Mouse (Mus musculus): ENCODE data around the gene Pelo.

Gene Pelo

DNA sequence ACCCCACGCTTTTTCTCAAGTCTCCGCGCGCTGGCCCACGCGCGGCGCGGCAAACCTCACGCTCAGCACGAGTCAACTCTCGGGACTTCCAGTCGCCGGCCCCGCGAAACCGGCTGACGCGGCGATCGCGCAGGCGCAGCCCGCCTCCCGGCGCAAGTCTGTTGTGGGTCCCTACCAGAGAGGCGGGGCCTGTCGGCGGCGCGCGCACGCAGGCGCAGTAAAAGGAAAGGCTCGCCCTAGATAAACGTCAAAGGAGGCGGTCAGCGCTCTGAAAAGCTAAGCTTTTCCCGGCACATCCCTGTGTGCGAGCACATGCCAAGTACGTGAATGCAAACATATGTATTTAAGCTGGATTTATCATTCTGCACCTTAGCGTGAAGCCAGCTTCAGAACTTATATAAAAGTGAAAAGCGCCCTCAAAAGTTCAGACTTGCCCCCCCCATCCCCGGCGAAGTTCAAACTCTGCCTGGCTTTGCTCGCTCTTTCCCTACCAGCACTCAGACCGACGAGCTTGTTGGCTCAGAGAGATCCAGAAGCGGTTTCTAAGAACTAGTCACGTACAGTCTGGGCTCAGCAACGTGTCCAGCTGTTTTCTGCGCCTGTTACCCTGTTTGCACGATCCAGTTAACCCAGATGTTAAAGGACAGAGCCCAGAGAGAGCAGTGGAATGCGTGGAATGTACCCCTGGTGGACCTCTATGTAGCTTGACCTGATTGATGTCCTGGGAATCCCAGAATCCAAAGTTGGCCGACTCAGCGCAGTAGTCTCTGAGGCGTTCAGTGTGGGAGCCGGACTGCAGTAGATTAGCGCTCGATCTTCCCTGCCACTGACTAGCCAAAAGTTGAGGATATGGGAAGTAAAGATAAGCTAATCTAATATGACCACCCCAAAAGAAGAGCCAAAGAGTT lies at the start of gene Pelo:
Gene Pelo, minus strand, starts transcription at position 118 of the 908 bp plus-strand sequence.
- DNase-seq = peak; percentile 95

GRCm38 (mm10) chr13:115138513-115138912 lies 48.5 kb upstream of the Pelo start:
- no peak for DNase-seq

DNA sequence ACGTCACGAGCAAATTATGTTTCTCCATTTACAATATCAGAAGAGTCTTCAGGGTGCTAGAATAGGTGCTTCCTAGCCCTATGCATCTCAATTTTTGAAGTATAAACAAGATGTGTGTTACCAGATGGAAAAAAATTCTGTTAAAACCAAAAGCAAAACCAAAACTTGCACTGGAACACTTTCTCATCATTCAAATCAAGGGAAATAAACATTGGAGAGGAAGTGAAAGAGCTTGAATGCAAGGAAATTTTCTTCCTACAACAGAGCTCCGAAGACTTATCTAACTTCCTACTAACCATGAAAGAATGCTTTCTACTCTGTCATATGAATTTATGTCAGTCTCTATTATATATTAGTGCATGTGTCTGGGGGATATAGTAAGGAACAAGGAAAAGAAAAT lies 46.8 kb upstream of the Pelo start:
- no peak for DNase-seq

- no peak for DNase-seq
These were observed 42.4 kb upstream of the Pelo start for GRCm38 (mm10) chr13:115132435-115132834.

DNA sequence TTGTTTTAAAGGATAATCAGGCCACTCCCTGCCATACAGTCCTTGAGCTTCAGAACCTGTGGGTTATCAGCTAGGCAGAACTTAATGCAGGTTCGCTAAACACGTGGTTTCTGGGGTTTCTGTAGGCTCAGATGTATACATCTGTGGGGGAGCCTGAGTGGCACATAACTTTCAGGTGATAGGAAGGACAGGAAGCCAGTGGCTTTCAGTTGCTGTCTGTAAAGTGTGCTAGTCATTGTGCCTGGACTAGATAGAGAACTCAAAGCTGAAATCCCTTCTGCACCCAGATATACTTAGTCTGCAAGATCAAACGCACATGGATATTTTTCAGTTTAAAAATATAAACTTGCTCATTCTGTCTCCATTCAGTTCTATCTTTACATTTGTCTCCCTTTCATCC lies 41.4 kb upstream of the Pelo start:
- no peak for DNase-seq

GRCm38 (mm10) chr13:115130035-115130434 lies 40.0 kb upstream of the Pelo start:
- DNase-seq = no peak

GRCm38 (mm10) chr13:115127826-115128225 lies 37.8 kb upstream of the Pelo start:
- no peak for DNase-seq

DNA sequence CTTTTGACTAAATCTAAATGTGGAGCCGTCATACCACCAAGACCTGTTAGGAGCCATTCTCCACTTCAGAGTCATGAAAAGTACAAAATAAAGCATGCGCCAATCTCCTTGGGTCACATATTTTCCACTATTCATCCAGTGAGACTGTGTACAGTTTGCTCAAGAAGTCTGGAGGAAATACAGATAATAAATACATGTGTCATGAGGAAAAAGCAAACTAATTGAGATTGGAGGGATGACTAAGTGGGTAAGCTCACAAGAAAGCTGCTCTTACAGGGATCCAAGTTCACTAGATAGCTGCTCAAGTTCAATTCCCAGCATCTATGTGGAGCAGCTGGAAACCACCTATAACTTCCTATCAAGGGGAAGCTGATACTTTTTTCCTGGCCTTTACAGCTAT lies 36.5 kb upstream of the Pelo start:
- DNase-seq = no peak

- DNase-seq = no peak
These were observed 35.1 kb upstream of the Pelo start for GRCm38 (mm10) chr13:115125130-115125529.

GRCm38 (mm10) chr13:115124521-115124920 lies 34.5 kb upstream of the Pelo start:
- no peak for DNase-seq

DNA sequence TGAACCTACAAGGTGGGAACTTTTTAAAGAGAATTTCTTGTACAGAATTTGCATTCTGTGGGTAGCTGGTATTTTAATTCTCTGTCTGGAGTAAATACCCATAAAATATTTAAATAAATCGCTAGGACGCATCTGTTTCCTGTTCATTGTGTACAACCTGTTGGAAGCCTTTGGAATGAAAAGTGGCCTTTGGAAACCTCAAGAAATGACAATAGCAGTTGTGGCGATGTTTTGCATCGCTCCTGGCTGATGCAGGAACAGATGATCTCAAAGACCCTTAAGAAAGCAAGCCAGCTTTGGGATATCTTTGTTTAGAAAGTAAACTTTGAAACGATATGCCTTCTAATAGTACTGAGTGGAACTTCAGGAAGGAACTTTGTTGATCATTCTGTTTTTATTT lies 28.8 kb upstream of the Pelo start:
- no peak for DNase-seq

GRCm38 (mm10) chr13:115118195-115118594 lies 28.2 kb upstream of the Pelo start:
- DNase-seq = no peak

DNA sequence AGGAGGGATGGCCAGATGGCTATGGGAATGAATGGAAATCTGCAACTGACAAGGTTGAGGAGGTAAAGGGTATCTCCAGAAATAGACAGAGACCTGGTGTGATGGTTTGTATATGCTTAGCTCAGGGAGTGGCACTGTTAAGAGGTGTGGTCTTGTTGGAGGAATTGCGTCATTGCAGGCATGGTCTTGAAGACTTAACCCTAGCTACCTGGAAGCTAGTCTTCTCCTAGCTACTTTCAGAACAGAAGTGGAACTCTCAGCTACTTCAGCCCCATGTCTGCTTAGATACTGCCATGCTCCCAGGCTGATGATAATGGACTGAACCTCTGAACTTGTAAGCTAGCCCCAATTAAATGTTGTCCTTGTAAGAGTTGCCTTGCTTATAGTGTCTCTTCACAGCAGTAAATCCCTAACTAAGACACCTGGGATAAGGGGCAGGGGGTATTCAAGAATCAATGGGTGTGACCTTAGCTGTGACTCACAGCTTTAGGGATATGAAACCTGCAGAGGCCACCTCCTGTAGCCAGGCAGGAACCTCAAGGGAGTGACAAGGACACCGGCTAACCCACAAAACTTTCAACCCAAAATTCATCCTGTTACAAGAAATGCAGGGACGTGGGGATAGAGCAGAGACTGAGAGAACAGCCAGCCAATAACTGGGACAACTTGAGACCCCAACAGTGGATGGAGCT lies 27.1 kb upstream of the Pelo start:
- DNase-seq = no peak

DNA sequence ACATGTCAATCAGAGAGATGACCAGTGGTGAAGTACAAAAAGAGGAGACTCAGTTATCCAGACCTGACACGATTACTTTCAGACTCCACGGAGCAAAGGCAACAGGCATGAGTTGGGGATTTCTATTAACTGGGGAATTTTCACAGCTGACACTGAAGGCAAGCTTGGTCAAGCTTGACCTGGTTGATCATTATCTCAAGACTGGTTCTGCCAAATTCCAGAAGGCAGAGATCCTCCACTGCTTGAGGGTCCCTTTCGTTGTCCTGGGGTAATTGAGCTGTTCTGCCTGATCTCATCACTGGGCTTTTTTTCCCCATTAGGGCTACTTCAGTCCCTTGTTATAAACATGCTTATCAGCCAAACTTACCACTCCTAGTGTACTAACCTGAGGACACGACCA lies 19.6 kb upstream of the Pelo start:
- DNase-seq = no peak

DNA sequence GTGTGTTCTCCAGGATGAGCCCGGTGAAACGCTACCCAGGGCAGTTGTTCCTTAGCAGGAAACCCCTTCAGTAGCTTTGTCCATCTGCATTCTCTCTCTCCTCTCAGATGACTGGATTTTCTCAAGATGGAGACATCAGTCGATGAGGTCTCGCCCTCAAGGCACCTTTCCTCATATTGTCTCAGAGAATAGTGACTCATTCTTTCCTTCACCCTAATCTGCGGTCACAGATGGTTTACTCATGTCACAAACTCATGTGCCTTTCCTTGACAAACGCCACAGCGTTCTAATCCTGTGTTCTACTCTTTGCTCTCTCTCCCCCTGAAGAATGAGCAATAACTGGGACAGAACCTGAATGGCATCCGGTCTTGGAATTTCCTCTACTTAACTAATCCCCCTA lies 17.4 kb upstream of the Pelo start:
- no peak for DNase-seq

DNA sequence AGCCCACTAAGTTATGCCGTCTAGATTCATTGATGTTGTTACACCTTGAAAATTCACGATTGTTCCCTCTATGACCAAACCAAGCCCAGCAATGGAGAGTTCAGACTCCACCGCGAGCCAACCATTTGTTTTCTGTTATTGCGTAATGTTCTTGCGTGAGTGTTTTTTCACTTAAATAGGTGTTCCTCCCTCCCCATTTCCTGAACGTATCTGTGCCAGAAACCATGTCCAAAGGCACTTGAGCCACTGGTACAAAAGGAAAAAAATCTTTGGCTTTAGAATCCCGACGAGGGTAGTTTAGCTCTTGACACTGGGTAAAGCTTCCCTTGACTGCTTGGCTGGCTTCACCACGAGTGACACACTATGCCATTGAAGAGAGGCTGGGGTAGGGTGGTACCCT lies 16.2 kb upstream of the Pelo start:
- no peak for DNase-seq

- no peak for DNase-seq
These were observed 12.8 kb upstream of the Pelo start for GRCm38 (mm10) chr13:115102754-115103153.

DNA sequence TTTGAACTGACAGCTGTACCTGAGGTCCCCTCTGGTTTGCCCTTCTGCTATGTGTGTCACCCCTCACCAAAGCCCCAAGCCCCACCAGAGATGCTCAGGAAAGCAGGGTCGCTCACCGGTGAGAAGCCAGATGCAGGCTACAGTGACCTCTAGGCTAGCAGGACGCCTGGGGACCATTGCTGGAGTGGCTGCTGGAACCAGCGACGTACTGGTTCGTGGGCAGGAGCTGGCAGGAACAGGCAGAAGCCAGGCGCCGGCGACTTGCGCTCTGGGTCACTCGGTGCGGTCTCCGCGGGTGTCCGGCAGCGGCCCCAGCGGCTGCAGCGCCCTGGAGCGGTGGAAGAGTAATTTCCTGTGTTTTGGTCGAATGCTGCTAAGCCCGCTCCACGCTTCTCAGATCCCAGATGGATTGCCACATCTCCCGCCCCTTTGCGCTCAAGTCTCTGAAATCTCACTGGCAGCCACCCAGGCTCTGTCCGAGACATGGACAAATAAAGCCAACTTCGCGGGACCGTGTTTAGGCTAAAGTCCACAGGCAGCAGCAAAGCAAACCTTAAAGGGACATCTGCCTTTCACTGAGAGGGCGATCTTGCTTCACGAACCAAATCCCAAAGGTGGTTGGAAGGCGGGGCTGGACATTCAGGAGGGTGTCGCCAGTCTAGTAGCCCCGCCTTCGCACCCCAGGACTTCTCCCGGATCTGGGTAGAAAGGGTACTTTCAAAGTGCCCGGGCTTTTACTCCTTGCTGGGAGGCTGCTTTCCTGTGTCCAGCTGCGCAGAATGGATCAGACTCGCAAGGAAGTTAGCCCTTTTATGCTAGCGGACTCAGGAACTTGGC lies 11.6 kb upstream of the Pelo start, which contains the start of the genes Gm49395 and Itga1:
Gene Gm49395, minus strand, starts transcription at position 567 of the 837 bp plus-strand sequence.
Gene Itga1, minus strand, starts transcription at position 610 of the 837 bp plus-strand sequence.
- DNase-seq = no peak

GRCm38 (mm10) chr13:115100381-115101177 lies 10.6 kb upstream of the Pelo start:
- DNase-seq = no peak

DNA sequence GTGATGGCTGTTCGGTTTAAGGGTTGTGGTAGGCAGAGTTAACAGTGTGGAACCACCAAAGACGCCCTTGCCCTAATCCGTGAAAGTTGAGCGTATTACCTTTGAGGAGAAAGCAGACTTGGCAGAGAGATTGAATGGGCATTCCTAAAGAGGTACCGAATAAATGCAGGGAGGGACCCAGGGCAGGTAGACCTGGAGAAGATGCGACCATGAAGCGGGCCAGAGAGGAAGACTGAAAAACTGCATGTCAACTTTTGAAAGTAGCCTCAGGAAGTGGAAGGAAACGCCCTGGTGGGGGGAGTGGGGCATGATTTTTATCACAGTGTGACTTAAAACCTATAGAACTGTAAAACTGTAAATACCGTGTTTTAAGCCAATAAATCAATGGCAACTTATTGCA lies 9.4 kb upstream of the Pelo start:
- no peak for DNase-seq

- no peak for DNase-seq
These were observed 8.2 kb upstream of the Pelo start for GRCm38 (mm10) chr13:115098227-115098626.

DNA sequence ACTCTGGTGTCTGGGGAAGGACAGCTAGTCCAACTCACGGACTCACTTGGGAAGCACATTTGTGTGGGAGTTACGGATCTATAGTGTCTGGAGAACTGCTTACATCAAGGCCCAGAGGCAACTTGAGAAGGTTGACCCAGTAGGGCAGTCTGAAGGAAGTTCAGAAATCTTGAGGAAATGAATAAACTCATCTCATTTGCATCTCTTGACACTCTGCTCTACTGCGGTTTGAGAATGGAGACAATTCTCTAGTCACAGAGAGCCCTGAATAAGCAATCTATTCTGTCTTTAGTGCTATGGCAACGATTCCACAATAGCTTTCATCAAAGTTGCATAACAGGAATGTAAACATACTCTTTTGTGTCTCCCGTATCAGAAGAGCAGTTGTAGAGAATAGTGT lies 7.0 kb upstream of the Pelo start:
- no peak for DNase-seq
